Mouse (Mus musculus) liver, postnatal 0 days (tissue): ENCODE data around the gene Cdh24. TPM values are rescaled to one million over a fixed set of nuclear protein-coding genes. Genes with fewer than 3 reads are reported as not detected.

Experiments used
- ATAC-seq: fragments of 200-750 bp; cut with Nextera tagmentation; 2 replicates; pipeline ENCODE4 v1.8.0; 2017; ENCODE audit warnings: mild to moderate bottlenecking, moderate library complexity
- DNase-seq: peaks from one replicate; pipeline ENCODE4 v3.0.0-alpha.2; 2016
- H3K27ac ChIP-seq: fragments of 300-500 bp; sonication (generic); 2 replicates; pipeline ENCODE4 v1.5.1; 2014; ENCODE audit warnings: antibody characterized with exemption, moderate library complexity, mild to moderate bottlenecking, low read depth
- H3K27me3 ChIP-seq: fragments of 300-500 bp; sonication (generic); 2 replicates; pipeline ENCODE4 v1.6.1; 2014; ENCODE audit warnings: low read length, control low read depth, mixed read lengths; ENCODE audit not compliant: insufficient read depth
- H3K36me3 ChIP-seq: fragments of 300-500 bp; sonication (generic); replicated peaks from 2 replicates; pipeline ENCODE4 v1.6.1; 2014; ENCODE audit warnings: mild to moderate bottlenecking, control low read depth, low read length, moderate library complexity, mixed read lengths; ENCODE audit not compliant: insufficient read depth
- H3K4me1 ChIP-seq: fragments of 300-500 bp; sonication (generic); 2 replicates; pipeline ENCODE4 v1.6.1; 2014; ENCODE audit warnings: antibody characterized with exemption, mild to moderate bottlenecking, control low read depth; ENCODE audit not compliant: insufficient read depth
- H3K4me2 ChIP-seq: fragments of 300-500 bp; sonication (generic); 2 replicates; pipeline ENCODE4 v1.6.1; 2014; ENCODE audit warnings: low read depth, mild to moderate bottlenecking, low read length, moderate library complexity, mixed read lengths
- H3K4me3 ChIP-seq: fragments of 300-500 bp; sonication (generic); 2 replicates; pipeline ENCODE4 v1.5.1; 2014; ENCODE audit warnings: low read depth, low read length
- H3K9ac ChIP-seq: fragments of 300-500 bp; sonication (generic); replicated peaks from 2 replicates; pipeline ENCODE4 v1.6.1; 2014; ENCODE audit warnings: mild to moderate bottlenecking, moderate library complexity
- H3K9me3 ChIP-seq: fragments of 300-500 bp; sonication (generic); 2 replicates; pipeline ENCODE4 v1.6.1; 2016; ENCODE audit warnings: mild to moderate bottlenecking, control low read depth, low read length, mixed read lengths
- CTCF ChIP-seq: sonication (generic); IDR thresholded peaks from 2 replicates; pipeline ENCODE4 v1.5.1; 2016; ENCODE audit warnings: antibody characterized with exemption, low read depth
- EP300 ChIP-seq: IDR thresholded peaks from 2 replicates; pipeline ENCODE4 v1.6.1; 2016; ENCODE audit warnings: antibody characterized with exemption, low read depth, mild to moderate bottlenecking
- WGBS: fragments of 180-500 bp; shearing (Covaris S2); extraction: QIAGEN DNeasy Blood & Tissue Kit; methylation state at CpG from one replicate; pipeline ENCODE4 v1.1.7; 2014; ENCODE audit not compliant: insufficient replicate concordance; 5-methylcytosine and 5-hydroxymethylcytosine counted together
- polyA plus RNA-seq: library from polyadenylated mRNA; unstranded; fragments of >200 nt; fragmentation: Nextera tagmentation; extraction: Ambion mirVana; gene quantifications from 2 replicates; pipeline ENCODE4 v1.2.1, GENCODE M21; 2015

Cdh24 gene
- polyA plus RNA-seq, 1 experiment from 2014 or later, result 0.09 TPM

DNA sequence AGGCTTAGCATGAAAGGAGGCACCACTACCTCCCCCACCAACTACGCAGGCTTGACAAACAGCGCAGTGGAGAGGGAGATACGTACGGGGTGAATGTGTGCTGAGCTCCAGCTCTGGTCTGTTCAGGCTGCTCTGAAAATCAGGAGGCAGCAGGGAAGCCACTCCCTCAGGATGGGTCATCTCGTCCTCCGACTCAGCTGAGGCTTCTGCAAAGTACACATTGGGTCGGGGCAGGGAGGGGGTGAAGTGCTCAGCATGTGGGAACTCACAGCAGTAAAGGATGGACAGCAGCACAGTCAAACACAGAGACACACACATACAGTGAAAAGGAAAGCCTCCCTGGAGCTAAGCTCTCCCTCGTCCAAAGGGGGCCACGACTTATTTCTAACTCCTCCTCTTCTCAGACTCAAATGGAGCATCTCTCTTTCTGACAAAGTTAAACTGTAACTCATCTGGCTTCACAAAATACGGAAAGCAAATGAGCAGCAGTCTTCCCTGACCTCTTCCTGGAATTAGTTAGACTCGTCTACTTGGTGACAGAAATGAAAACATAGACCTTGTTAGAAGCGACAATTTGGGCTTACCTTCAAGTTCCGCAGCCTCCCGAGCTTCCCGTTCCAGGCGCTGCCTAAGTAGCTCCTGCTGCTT is 37.6 kb upstream of the Cdh24 start:
- Histone ChIP-seq H3K27ac (0 out of 2 replicates have a peak overlapping the region, but pooled peaks have one; percentile 9), H3K27me3 (no peaks in the 10 kb centered on the region), H3K4me3 (no peak overlapping the region), H3K4me1 (peaks cover 4% of the 10 kb centered on the region; the same call in 1 of the 2 replicates), H3K9me3 (no peaks in the 10 kb centered on the region), H3K36me3 (peaks cover 59% of the 10 kb centered on the region), H3K9ac (no peak overlapping the region), H3K4me2 (no peak overlapping the region)
- ATAC-seq, result peak; percentile 77
- TF ChIP-seq EP300, result no peak
- no peak for TF ChIP-seq CTCF
- DNase-seq, result peak; percentile 31
- 69% methylated on average over 16 of the region's 16 CpGs for WGBS

DNA sequence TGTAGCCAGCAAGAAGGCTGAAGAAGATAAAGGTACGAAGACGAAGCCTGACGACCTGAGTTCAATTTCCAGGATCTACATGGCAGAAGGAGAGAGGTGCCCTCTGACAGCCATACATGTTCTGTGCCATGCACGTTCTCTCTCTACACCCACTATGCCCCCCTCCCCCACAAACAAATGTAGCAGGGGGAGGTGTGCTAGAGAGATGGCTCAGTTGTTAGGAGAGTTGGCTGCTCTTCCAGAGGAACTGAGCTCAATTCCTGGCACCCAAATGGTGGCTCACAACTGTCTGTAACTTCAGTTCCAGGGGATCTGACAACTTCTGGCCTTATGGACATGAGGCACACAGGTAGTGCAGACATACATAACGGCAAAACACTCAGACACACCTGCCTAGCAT is 35.1 kb upstream of the Cdh24 start:
- Histone ChIP-seq H3K4me3 (no peak overlapping the region), H3K4me2 (no peak overlapping the region), H3K4me1 (no peaks in the 10 kb centered on the region), H3K9ac (no peak overlapping the region), H3K36me3 (peaks cover 68% of the 10 kb centered on the region), H3K27ac (no peak overlapping the region), H3K27me3 (no peaks in the 10 kb centered on the region), H3K9me3 (no peaks in the 10 kb centered on the region)
- no peak for TF ChIP-seq EP300
- no peak for TF ChIP-seq CTCF
- ATAC-seq, result no peak
- no peak for DNase-seq
- WGBS, result 83% methylated on average over 5 of the region's 5 CpGs

DNA sequence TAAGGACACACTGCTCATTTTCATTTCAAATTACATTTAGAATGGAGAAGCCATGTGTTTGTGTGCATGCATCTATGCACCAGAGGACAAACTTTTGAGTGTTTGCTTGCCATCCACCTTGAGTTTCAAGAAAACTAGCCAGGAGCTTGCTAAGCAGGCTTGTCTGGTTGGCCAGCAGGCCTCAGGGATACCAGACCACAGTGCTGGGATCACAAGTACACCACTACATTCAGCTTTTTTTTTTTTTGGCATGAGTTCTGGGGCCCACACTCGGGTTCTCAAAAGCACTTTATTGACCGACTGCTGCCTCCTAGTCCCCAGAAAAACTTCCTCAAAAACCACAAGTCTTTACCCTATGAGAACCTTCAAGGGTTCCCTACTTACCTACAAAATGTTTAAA is 33.2 kb upstream of the Cdh24 start:
- Histone ChIP-seq H3K4me2 (no peak overlapping the region), H3K36me3 (peaks cover 70% of the 10 kb centered on the region), H3K9me3 (no peaks in the 10 kb centered on the region), H3K4me3 (no peak overlapping the region), H3K27ac (no peak overlapping the region), H3K4me1 (no peaks in the 10 kb centered on the region), H3K27me3 (no peaks in the 10 kb centered on the region), H3K9ac (no peak overlapping the region)
- TF ChIP-seq EP300, result no peak
- no peak for TF ChIP-seq CTCF
- 56% methylated on average over 2 of the region's 2 CpGs for WGBS
- ATAC-seq (no peak), DNase-seq (no peak)

DNA sequence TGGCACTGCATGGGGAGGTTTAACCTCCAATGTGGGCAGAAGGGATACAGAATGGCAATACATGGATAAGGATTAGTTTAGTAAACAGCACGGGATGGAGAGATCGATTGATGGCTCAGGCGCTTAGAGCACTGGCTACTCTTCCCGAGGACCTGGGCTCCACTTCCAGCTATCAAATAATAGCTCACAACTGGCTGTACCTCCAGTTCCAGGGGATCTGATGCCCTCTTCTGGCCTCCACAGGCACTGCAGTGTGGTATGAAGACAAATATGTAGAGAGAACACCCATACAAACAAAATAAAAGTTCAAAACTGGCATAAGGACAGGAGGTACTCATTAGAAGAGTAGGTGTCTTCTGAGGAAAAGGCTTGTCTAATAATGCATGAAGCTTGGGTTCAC is 28.2 kb upstream of the Cdh24 start:
- TF ChIP-seq CTCF (peak; percentile 84), EP300 (no peak)
- no peak overlapping the region for H3K4me3 ChIP-seq
- no peak overlapping the region for H3K4me2 ChIP-seq
- no peak overlapping the region for H3K27ac ChIP-seq
- no peaks in the 10 kb centered on the region for H3K9me3 ChIP-seq
- 59% methylated on average over 4 of the region's 4 CpGs for WGBS
- H3K9ac ChIP-seq, result no peak overlapping the region
- peaks cover 73% of the 10 kb centered on the region for H3K36me3 ChIP-seq
- H3K4me1 ChIP-seq, result no peaks in the 10 kb centered on the region
- no peaks in the 10 kb centered on the region for H3K27me3 ChIP-seq
- ATAC-seq, result no peak
- DNase-seq, result peak; percentile 70

DNA sequence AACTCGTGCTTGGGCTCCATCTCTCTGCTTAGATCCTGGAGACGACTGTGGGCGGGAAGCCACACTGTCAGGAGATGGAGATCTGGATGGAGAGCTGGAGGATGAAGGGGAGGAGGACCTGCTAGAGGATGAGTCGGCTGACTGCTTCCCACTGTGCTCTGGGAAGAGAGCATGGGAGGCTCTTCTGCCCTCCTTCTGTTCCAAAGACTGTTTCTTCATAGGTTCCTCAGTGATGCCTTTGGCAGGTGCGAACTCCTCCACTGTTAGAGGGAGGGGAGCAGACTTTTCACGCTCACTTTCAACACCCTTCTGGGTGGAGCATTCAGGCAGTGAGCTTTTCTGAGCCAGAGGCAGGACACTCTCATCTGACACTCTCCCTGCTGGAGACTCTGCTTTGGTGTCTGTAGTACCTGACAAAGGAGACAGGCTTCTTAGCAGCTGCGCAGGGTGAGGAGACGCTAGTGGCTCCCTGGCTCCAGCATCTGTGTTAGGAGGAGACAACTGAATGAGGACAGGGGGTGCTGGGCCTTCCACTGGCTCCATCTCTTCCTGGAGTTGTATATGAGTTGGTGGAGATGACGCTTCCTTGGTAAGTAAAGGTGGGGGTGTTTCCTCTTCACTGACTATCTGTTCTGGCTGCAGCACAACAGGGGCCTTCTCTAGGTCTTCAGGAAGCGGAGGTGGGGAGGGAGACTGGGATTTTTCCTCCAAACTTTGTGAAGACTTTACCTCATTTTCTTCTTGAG is 23.5 kb upstream of the Cdh24 start:
- 87% methylated on average over 10 of the region's 10 CpGs for WGBS
- no peak for ATAC-seq

DNA sequence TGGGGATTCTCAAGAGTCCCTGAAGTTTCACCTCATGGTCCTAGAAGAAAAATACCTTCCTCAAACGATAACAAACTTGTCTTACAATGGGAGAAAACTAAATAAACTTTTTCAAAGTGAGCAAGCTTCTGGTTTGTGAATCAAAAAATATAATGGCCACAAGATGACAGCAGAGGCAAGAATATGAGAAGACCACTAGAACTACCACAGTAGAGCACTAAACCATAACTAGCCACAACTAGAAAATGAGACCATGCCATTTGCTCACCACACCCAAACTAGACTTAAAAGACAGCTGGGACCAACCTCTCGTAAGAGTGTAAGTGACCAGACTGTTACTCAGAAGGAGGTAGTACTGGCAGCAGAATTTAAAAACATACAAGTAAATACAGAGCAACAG is 18.8 kb upstream of the Cdh24 start:
- H3K36me3 ChIP-seq, result peaks cover 93% of the 10 kb centered on the region
- H3K27me3 ChIP-seq, result no peaks in the 10 kb centered on the region
- WGBS, result 90% methylated on average over 2 of the region's 2 CpGs
- no peak overlapping the region for H3K4me3 ChIP-seq
- no peak overlapping the region for H3K9ac ChIP-seq
- H3K4me1 ChIP-seq, result no peaks in the 10 kb centered on the region
- no peaks in the 10 kb centered on the region for H3K9me3 ChIP-seq
- no peak overlapping the region for H3K4me2 ChIP-seq
- TF ChIP-seq EP300, result no peak
- no peak for TF ChIP-seq CTCF
- ATAC-seq (no peak), DNase-seq (no peak)
- no peak overlapping the region for H3K27ac ChIP-seq

More for the DNA sequence above, 23.5 kb upstream of the Cdh24 start:
- TF ChIP-seq CTCF (no peak), EP300 (no peak)
- no peak for DNase-seq
- Histone ChIP-seq H3K36me3 (peaks cover 91% of the 10 kb centered on the region), H3K27ac (no peak overlapping the region), H3K9me3 (no peaks in the 10 kb centered on the region), H3K4me3 (no peak overlapping the region), H3K4me2 (no peak overlapping the region), H3K27me3 (no peaks in the 10 kb centered on the region), H3K9ac (no peak overlapping the region), H3K4me1 (no peaks in the 10 kb centered on the region)
